Mouse (Mus musculus) left cerebral cortex, adult 8-10 months (tissue): ENCODE results near the gene Fam178b. TPM values are rescaled to one million over a fixed set of nuclear protein-coding genes. Genes with fewer than 3 reads are reported as not detected.
"Not testable (repeated sequence)": the region's sequence is repeated elsewhere in the genome, so short reads cannot be mapped to it uniquely, and the experiment has no call there.

ENCODE experiments used
- DNase-seq, 2 experiments: peaks; one replicate each; pipeline ENCODE4 v3.0.0; 2022; ENCODE audit warnings: low spot score in 2 of 2
- total RNA-seq, 4 experiments: library from RNA; stranded (reverse); gene quantifications; 2 replicates each; pipeline ENCODE4 v1.2.4; 2022

Gene Fam178b
- total RNA-seq, 4 experiments from 2014 or later, result 0.57 TPM; not detected in 3

DNA sequence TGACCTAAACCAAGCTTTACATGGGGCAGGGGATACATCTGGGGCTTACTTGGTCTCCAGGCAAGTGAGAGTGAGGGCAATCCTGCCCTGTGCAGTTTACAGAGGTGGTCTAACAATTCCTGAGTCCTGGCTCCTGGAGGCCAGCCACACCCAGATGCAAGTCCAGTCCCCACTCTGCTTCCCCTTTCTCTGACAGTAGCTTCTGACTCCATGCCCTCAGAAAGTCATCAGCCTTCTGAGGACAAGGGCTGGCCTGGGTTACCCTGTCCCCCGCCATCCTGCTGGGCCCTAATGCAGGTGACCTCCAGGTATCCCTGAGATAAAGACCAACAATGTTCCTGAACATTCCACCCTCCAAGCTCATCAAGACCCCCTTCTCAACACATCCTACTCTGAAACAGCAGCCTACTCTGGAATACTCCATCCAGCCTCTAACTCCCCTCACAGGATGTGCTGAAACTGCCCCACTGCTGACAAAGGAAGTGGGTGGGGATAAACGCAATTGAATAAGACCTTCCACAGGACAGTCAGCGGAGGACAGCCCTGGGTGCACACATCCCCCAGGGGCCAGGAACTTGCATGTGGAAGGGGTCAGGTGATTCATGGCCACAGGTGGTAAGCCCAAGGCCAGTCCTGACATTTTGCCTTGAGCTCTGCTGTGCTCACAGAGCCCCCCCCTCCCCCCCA is 52.8 kb downstream of the Fam178b start:
- DNase-seq, result no peak

DNA sequence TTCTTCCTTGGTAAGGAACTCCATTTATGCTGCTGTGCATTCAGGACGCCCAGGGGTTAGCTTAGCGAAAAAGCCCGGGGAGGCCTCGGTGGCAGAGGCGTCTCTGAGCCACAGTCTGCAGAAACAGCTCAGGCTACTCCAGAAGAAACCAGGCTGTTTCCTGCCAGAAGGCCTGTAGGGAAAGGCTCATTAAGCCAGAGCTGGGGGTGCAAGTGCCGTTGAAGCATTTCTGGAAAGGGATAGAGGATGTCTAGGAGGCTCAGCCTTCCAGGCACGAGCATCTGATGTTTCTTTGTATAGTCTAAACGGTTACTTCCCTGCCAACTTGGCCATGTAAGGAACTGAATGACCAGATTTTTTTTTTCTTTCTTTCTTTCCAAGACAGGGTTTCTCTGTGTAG is 54.4 kb downstream of the Fam178b start:
- no peak for DNase-seq

DNA sequence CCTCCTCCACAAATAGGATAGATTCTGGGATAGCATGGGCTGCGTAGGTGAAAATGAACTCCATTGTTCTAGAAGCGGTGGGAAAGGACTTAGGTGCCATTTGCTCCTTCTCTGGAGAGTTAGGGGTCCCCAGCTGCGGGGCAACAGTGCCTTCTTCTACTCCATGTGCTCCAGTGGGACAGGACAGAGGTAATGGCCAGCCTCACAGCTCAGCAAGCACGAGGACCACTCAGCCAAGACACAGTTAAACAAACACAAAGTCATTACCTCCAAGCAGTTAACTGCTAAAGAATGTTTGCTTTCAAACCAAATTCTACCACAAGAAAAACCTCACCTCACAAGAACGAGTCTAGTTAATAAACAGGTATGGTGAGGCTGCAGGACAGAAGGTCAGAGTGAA is 57.5 kb downstream of the Fam178b start:
- DNase-seq, result no peak

DNA sequence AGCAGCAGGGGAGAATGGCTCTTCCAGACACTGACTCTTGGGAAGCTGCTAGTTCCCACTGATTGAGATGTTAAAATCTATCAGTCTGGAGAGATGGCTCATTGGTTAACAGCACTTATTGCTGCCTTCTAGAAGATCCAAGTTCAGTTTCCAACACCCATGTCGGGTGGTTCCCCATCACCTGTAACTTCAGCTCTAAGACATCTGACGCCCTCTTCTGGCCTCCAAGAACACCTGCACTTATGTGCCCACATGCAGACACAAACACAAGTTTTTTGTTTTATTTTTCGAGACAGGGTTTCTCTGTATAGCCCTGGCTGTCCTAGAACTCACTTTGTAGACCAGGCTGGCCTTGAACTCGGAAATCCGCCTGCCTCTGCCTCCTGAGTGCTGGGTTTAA is 67.0 kb downstream of the Fam178b start:
- not testable (repeated sequence) for DNase-seq

DNA sequence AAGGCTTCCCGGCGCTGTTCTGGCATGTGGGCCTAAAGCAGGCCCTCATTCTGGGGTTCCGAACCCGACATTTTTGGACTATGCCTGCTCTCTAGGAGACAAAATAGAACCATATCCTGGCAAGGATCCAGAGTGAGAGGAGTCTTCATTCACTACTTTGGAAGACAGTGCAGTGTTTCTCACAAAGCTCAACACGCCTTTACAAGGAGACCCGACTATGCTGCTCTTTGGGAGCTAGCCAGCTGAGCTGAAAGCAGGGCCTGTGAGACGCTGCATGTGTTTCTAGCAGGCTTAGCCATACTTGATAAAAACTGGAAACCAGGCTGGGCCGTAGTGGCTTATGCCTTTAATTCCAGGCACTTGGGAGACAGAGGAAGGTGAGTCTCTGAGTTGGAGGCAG is 67.8 kb downstream of the Fam178b start:
- DNase-seq, result no peak

DNA sequence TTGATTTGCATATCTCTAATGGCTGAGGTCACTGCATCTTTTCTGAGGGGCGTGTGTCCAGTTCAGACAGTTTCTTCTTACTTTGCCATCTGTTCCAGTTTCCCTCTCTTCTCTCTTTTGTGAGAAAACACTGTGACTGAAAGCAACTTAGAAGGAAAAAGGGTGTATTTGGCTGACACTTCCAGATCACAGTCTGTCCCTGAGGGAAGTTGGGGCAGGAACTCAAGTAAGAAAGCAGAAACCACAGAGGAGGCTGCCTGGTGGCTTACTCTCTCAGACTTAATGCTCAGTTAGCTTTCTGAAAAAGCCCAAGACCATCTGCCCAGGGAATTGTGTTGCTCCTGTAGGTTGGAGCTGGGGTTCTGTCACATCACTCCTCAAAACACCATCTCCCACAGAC is 68.4 kb downstream of the Fam178b start:
- no peak for DNase-seq

DNA sequence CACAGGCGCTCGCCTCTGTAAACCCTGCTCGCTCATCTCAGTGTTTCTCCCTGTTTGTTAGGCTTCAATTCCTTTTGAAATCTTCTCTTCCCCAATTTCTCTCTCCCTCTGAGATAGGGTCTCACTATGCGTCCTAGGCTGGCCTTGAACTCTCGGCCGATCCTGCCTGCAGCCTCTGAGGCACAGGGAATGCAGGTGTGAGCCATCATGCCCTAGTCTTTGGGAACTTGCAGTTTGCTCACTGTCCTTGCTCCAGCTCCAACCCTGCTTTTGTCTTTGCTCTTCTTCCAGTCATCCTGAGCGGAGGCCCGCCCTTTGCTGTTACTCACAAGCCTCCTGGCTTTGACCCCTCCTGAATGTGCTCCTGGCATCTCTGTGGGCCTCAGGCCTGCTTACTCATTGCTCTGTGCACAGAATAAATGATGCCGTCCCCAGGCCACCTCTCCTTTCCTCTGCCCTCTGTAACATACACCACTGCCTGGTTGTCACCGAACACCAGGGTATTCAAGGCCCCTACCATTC is 69.5 kb downstream of the Fam178b start:
- no peak for DNase-seq

DNA sequence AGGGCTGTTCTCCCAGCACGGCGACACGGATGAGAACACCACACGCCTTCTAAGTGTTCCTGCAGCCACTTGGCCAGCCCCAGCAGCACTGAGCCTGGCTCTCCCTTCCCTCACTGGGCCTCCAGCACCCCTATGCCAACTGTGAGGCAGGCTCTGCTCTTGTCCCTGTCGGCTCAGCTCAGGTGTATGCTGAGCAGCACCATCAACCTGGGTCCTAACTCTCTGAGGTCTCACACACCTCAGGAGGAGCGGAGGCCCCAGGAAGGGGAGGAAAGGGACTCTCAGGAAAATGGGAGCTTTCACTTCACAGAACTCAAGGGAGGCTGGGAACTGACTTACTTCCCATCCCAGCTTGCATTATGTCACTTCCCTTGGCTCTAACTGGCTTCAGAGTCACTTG is 70.6 kb downstream of the Fam178b start:
- no peak for DNase-seq

DNA sequence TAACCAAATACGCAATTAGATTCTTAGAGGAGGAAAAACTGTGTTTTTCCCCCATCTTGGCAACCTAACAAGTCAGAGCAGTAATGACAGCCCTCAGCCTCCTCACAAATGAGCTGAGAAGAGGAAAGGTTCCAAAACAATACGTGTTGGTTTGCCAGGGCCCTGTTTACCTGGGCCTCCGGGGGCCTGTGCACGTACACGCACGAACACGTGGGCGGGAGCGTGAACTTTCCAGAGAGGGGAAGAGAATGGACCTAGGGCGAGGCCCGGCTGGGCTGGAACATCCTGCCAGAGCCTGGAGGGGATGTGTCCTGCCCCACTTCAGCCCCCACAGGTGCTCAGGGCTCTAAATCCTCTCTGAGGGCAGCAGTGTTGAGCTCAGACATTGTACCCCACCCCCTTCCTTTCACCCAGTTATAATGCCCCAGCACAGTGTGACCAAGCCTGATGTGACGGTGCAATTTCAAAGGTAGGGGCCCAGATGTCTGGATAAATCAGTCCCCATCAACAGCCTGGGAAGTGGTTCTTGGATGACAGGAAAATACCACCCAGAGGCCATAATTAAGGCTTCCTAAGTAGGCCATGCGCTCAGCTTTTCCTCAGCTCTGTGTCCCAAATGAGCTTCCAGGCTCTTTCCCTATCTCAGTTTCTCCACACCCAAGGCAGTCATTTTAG is 71.4 kb downstream of the Fam178b start:
- DNase-seq, result no peak

DNA sequence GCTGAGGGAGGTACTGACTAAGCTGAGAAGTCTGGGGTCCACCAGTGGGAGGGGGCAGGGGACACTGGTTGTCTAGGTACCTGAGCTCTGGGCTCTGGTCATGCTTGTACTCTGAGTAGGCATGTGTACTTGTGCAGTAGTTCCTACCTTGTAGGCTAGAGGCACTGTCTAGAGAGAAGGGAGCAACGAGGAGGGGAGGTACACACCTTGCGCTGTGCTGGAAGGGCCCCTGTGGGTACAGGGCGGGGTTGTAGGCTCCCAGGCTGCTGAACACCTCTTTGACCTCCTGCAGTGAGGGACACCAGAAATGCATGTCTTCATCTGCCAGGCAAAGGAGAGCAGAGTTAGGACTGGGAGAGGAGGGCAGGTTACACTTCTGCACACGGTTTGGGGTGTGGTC is 74.8 kb downstream of the Fam178b start:
- no peak for DNase-seq

DNA sequence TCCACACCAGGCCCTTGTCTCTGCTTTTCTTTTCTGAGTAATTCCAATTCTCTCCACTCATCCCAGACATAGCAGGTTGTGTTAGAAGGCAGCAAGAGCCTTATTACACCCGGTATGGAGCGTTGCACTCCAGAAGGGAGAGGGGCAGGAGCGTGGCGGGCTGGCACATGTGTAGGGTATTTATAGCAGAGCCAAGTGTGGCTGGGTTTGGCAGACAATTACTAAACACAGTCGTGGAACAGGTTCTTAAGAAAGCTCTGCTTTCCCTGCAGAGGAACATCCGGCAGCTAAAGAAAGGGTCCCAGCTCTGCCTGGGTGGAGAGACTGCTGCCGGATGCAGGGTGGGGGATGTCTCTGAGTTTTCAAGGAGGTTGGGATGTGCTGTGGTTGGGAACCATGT is 76.0 kb downstream of the Fam178b start:
- DNase-seq, result peak in 1 of 2 experiments; percentile 78

DNA sequence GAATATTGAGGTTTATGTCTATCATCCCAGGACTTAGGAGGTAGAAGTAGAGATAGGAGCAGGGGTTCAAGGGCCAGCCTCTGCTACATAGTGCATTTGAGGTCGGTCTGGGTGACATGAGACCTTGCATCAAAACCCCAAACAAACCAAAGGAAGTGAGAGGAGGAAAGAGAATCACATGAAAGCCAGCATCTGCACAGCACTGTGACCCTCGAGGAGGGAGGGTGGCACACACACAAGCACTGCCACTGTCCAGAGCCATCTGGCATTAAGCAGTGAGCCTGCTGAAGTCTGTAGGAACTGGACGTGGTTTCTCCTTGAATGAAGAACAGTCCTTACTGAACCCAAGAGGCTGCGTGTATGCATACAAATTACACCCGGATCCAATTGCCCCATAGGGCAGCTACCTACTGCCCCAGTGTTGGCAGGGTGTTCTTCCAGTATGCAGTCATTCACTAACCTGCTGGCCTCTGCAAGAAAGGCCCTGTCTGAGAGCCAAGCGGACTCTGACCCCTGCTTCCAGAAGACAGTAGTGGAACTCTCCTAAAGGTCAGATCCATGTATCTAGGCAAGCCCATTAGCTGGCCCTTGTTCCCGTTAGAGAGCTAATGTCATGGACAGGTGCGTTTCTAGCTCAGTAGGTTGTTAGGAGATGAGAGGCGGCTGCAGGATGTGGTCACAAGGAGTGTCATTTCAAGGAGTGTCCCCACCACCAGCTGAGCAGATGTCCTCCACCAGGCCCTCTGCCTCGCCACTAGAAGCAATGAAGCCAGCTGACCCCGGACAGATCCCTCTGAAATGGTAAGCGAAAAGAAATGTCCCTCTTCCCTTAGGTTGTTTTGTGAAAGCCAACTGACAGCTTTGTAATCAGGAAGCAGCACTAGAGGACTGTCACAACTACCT is 78.5 kb downstream of the Fam178b start:
- no peak for DNase-seq

DNA sequence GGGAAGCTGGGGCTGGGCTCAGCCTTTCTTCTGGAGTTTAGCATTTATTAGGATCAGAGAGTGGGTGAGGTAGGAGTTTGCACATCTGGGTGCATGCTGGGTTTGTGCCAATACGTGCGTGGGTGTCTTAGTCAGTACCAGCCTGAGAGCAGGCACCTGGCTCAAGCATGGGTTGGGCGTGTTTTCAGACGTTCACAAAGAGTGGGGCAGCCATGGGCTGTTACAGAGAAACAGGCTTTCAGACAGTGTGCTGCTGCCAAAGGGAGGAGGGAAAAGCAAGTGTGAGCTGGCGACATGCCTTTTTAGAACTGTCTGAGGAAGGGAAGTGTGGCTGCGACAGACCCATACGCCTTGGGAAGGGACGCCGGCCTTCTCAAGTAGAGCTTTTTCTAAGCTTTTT is 79.6 kb downstream of the Fam178b start:
- DNase-seq, result peak; percentile 34 to 69

DNA sequence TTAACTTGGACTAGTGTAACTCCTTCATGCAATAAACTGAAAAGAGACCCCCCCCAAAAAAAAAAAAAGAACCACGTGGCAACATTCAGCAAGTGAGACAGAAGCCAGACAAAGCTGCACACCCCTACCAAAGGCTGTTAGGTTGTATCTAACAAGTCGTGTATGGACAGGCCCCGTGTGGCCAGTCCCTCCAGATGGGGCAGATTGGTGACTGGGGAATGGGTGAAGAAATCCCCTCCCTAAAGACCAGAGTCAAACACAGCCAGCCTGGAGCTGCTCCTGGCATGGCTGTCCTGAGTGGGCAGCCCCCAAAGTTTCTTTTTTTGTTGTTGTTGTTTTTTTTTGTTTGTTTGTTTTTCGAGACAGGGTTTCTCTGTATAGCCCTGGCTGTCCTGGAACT is 80.7 kb downstream of the Fam178b start:
- no peak for DNase-seq

DNA sequence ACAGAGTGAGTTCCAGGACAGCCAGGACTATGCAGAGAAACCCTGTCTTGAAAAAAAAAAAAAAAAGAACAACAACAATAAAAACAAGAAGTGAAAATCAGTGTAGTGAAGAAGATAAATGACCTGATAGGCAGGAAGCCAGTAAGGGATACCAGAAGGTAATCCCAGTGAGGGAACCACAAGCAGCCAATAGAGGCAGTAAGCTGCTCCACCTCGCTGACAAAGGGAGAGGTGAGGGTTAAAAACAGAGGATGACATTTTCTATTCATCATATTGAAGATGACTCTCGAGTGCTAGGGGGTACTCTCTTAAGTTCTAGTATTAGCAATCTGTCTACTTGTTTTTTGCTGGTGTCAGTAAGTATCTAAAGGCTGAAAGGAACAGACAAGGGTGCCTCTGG is 84.6 kb downstream of the Fam178b start:
- no peak for DNase-seq

DNA sequence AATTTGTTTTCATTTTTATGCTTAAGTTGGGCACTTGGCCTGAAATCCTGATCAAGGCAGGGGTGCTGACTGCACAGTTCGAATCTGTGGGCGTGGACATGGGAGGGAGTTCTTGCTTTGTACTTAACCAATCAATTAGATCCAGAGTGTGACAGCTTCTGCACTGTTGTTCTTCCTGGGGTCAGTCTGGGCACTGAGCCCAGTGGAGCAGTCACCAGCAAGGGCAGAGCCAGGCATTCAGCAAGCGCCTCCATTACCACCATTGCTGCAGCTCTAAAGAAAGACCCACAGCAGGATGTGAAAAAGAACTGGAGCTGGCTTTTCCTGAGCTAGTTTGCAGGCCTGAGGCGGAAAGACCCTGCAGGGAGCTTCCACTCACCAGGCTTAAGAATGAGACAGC is 86.9 kb downstream of the Fam178b start:
- no peak for DNase-seq

DNA sequence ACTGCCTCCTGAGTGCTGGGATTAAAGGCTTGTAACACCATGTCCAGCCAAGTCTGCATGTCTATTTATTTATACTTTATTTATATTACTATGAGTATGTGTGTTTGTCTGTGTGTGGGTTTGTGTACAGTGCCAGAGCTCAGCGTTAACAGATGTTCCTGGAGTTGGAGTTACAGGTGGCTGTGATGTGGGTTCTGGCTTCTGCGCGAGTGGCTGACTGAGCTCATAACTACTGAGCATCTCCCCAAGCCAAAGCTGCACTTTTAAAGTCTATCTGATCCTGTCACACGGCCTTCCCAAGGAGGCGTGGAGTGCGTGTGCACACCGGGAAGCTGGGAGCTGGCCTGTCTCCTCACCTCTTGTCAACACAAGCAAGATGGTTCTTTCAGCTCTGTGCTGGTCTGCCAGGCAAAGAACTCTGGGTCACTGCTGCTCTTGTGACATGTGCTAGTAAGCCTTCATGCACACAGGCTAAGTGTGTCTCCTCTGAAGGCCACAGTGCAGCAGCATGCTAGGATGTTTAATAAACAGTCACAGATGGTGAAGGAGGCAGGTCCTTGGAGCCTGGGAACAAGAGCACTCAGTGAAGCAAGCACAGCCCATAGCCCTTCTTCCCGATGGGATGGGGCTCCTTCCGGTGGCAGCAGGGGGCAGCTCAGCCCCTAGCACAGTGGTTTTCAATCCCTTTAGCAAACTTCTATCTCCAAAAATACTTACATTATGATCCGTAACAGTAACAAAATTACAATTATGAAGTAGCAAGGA is 87.6 kb downstream of the Fam178b start:
- DNase-seq, result no peak

DNA sequence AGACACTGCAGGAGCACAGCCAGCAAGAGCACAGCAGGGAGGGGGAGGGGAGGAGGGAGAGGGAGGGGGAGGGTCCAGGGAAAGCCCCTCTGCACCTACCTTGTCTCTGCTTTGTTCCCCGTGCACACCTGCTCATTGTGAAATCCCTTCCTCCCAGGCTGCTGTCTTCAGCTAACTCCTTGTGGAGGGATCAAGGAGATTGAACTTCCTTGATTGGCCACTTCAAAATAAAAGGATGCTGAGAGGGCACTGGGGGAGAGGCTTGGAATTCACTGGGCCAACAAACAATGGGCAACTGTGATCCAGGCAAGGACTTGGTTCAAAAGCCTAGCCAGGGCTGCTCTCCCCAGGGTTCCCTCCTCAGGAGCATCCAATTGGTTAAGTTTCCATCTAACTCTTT is 89.9 kb downstream of the Fam178b start:
- DNase-seq, result no peak

DNA sequence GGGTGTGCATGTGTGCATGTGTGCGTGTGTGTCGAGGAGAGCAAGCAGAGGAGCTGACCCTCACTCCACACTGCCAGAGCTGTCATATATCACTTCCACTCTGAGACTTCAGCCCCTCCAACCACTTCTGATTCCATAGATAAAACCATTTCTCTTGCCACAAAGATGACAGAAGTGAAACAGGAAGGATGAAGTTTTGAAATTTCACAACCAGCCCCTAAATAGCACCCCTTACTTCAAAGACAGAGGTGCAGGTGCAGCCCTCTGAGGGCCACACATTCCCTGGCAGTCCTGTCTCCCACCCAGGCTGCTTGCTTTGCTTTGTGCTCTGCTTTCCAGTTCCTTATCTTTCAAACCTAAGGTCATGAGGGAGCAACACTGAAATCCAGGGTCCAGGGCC is 91.6 kb downstream of the Fam178b start:
- DNase-seq, result no peak

DNA sequence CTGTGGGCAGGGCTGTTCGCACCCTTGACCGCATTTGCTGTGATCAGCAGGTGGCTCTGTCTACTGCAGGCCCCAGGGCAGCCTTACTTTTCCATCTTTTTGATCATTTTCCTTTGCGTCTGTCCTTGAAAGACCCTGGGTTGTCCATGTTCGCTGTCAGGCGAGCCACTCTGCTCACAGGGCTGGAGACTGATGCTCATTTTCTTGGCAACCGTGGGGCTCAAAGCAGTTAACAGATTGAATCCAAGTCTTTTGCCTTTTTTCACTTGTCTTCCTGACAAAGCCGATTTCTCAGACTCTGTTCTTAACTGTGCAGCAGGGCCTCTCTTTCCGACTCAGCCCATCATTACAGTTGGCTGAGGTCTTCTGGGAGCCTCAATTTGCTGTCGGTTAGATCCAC is 92.3 kb downstream of the Fam178b start:
- no peak for DNase-seq

DNA sequence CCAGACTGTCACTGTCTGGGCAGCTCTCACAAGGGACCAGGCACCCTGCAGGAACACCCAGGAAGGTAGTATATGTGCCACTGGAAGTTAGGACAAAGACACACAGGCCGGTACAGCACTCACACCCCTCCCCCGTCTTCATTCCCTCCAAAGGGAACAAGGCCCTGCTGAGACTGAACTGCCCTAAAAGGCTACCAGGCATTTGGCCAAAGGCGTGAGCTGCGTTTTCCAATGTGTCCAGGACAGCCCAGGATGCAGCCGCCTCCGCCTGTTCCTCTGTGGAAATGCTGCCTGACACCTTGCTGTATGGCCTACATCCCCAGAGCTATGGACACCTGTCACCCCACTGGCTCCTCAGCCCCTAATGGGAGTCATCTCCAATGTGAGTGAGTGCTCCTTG is 93.5 kb downstream of the Fam178b start:
- DNase-seq, result no peak
